Mouse (Mus musculus): ENCODE measurements at regions not wholly inside any gene's neighbourhood (a gene's known extent, or its start where the extent isn't known, plus 50 kb on each side); places are given as distances from the start of the nearest gene placed in this dataset.

DNA sequence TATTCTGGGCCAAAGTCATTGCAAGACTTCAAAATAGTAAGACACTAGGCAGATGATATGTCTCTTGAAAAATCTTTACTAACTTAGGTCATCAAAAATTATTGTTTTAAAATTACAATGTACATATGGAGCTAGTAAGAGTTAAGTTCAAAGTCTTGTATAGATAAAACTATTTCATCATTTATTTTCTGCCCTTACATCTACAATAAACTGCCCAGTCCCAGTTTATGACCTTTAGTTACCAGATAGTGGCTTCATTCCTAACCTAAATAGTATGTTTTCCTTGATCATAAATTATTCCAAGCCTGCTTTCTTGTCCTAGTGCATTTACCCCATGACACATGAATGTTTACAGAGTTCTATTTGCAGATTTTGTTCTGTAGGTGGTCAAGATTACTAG lies 72.9 kb downstream of the Manea start:
- no peak for DNase-seq (ENCODE audit: low read depth, low spot score)

DNA sequence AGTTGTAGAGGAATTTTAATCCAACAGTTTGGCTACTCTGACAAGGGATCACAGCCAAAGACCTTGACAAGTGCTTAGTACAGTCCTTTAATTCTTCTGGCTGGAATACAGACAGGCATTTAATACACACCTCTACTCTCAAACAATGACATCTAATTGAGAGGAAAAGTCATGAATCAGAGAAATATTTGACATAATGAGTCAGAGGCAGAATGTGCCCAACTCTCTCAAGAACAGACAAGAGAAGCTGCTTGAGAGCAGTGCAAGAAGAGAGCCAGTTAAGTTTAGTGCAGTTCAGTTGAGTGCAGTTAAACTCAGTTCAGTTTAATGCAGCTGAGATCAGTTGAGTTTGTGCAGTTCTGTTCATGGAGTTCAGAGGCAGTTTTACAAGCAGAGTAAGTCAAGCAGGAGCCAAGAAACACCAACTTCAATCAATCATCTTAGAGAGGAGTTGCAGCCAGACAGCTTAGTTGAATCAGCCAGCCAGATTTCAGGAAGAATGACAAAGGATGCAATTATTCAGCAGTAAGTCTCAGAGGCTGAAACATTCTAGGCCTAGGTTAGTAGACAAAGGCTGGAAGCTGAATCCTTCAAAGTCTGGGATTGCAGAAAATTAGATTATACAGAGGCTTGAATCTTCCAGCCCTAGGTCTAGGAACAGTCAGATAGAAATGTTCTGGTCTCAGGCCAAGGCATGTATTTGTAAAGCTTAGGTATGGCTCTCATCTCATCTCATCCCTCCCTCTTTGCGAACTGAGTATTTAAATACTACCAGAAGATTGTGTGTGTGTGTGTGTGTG lies 87.3 kb downstream of the Manea start:
- DNase-seq (ENCODE audit: low read depth, low spot score) = no peak

DNA sequence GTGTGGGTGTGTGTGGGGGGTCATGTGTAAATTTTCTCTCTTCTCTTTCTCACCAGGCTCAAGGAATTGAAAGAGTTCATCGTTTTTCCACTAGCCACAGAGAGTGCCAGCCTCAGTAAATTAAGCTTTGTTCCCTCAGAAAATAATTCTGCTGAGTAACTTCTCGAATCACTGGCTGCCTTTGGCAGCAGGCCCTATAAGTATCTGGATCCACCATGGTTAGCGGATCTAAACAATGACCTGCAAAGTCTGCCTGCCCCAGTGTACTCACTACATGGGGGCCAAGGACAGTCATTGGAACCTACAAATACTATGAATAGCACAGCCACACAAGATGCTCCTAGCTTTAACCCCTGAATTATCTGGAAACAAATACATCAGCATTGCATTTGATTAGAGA lies 90.8 kb downstream of the Manea start:
- DNase-seq (ENCODE audit: low read depth, low spot score) = no peak

DNA sequence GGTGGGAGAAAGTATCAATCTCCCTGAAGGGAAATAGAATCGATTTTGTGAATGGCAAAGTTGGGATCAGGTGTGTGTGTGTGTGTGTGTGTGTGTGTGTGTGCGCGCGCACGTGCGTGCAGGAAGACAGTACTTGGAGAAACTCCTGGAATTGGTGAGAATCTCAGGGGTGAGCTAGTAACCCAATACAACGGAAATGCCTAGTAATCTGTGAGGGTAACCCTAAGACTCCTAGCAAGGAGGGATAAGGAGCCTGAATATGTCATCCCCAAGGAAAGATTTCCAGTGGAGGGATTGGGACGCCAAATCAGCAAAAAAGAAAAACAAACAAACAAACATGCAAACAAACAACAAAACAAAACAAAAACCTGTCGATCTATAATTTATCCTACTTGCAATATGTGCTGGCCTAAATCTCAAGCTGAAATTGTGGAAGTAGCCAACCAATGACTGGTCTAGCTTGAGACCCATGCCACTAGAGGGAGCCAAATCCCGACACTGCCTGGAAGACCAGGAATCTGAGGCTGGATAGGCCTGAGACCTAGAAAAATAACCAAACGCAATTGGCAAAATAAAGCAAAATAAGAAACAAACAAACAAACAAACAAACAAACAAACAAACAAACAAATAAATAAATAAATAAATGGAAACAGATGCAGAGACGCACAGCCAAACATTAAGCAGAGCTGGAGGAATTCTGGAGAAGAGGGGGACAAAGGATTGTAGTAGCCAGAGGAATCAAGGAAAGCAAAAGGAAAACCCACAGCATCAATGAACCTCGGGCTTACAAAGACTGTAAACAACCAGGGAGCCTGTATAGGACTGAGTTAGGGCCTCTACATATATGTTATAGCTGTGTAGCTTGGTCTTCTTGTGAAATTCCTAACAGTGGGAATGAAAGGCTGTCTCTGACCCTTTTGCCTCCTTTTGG lies 98.5 kb downstream of the Manea start:
- peak; percentile 85 for DNase-seq (ENCODE audit: low read depth, low spot score)

DNA sequence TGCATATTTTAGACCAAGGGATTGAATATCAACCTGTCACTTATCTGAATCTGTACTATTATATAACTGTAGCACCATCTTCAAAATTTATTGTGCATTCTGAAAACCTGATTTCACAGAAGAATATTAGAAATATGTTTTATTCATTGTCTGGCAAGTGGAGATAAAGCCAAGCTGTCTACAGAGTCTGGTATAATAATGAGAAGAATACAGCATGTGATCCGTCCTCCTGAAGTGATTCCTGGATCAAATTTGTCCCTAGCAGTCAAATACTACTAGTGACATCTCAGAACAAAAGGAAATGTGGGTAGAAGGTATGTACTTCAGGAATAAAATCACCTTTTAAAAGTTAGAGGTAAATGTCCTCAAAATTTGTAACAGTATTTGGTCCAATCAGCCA lies 123.4 kb downstream of the Manea start:
- no peak for DNase-seq (ENCODE audit: low read depth, low spot score)
